Mouse (Mus musculus): ENCODE results near the gene St6galnac5.

DNA sequence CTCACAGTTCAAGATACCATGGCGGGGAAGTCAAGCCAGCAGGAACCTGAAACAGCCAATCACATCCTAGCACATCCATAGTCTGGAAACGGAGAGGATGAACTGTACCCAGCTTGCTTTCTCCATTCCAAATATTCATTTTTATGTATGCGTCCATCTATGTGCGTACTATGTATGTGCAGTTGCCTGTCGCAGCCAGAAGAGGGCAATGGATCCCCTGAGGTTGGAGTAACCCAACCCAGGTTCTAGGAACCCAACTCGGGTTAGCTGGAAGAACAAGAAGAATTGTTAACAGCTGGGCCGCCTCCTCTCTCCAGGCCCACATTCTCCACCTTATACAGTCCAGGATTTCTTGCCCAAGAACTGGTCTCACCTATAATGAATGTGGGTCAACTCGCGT is 31.1 kb downstream of the St6galnac5 start:
- no peak for TF ChIP-seq POLR2A (IDR thresholded peaks at IDR 0.05; ENCODE audit: low read depth, low read length)
- no peak for TF ChIP-seq CTCF (IDR thresholded peaks at IDR 0.05; ENCODE audit: extremely low read depth, insufficient read length, insufficient replicate concordance, low read depth, low read length)

Data from small intestine, adult 2 months (tissue).